Mouse (Mus musculus) embryonic facial prominence, embryonic 10.5 days (tissue): ENCODE results near the gene Als2. TPM values are rescaled to one million over a fixed set of nuclear protein-coding genes. Genes with fewer than 3 reads are reported as not detected.
A peak's percentile ranks its signal among the peaks of the same experiment; 100 is the strongest.

Source experiments
- DNase-seq: peaks from one replicate; pipeline ENCODE4 v3.0.0-alpha.2; 2017; ENCODE audit warnings: low spot score
- H3K27ac ChIP-seq: fragments of 300-500 bp; sonication (generic); replicated peaks from 2 replicates; pipeline ENCODE4 v1.5.1; 2016; ENCODE audit warnings: mild to moderate bottlenecking
- H3K27me3 ChIP-seq: fragments of 300-500 bp; sonication (generic); replicated peaks from 2 replicates; pipeline ENCODE4 v1.6.1; 2016; ENCODE audit warnings: low read depth, mild to moderate bottlenecking; ENCODE audit not compliant: poor library complexity, severe bottlenecking
- H3K36me3 ChIP-seq: fragments of 300-500 bp; sonication (generic); replicated peaks from 2 replicates; pipeline ENCODE4 v1.6.1; 2016; ENCODE audit warnings: mild to moderate bottlenecking, moderate library complexity
- H3K4me1 ChIP-seq: fragments of 300-500 bp; sonication (generic); 2 replicates; pipeline ENCODE4 v1.6.1; 2016
- H3K4me3 ChIP-seq: fragments of 300-500 bp; sonication (generic); 2 replicates; pipeline ENCODE4 v1.5.1; 2016; ENCODE audit warnings: mild to moderate bottlenecking, moderate library complexity
- H3K9me3 ChIP-seq: fragments of 300-500 bp; sonication (generic); 2 replicates; pipeline ENCODE4 v1.6.1; 2016; ENCODE audit warnings: mild to moderate bottlenecking
- WGBS: fragments of 180-500 bp; shearing (Covaris S2); methylation state at CpG from one replicate; pipeline ENCODE4 v1.1.7; 2016; 5-methylcytosine and 5-hydroxymethylcytosine counted together
- polyA plus RNA-seq: library from polyadenylated mRNA; unstranded; fragments of >200 nt; fragmentation: Nextera tagmentation; extraction: Ambion mirVana; gene quantifications from 2 replicates; pipeline ENCODE4 v1.2.1, GENCODE M21; 2016

The Als2 gene
- polyA plus RNA-seq, 1 experiment from 2014 or later: 15.8 TPM

DNA sequence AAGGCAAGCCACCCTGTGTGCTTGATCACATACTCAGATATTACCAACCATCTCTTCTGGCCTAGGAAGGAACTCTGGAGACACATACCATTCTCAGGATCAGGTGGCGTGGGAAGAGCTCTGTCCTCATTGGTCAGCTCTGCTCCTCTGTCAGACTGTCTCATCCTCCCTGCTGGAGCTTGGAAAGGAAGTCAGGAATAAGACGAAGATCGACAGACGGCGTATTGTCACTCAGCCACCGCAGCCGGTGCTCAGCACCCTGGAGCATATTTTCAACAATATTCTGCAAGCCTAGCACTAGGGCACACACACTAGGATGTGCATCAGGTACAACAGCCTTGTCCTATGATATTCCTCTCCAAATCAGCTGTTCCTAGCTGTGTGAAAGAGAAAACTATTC, 78.5 kb downstream of the Als2 start:
- 81% methylated on average over 7 of the region's 7 CpGs for WGBS

GRCm38 (mm10) chr1:59157846-59158245, 79.2 kb downstream of the Als2 start:
- no peaks in the 10 kb centered on the region for H3K9me3 ChIP-seq
- no peaks in the 10 kb centered on the region; the same call in 1 of the 2 replicates for H3K27me3 ChIP-seq
- no peak for DNase-seq
- H3K27ac ChIP-seq: no peak overlapping the region
- WGBS: 86% methylated on average over 4 of the region's 4 CpGs
- H3K4me3 ChIP-seq: no peak overlapping the region
- H3K4me1 ChIP-seq: no peaks in the 10 kb centered on the region
- peaks cover 6% of the 10 kb centered on the region; the same call in 1 of the 2 replicates for H3K36me3 ChIP-seq

More for the DNA sequence above, 78.5 kb downstream of the Als2 start:
- Histone ChIP-seq H3K4me1 (peaks cover 3% of the 10 kb centered on the region; the same call in 1 of the 2 replicates), H3K27ac (no peak overlapping the region), H3K36me3 (peaks cover 12% of the 10 kb centered on the region), H3K4me3 (no peak overlapping the region), H3K27me3 (no peaks in the 10 kb centered on the region; the same call in 1 of the 2 replicates), H3K9me3 (no peaks in the 10 kb centered on the region)
- no peak for DNase-seq

- 75% methylated on average over 4 of the region's 4 CpGs for WGBS
- Histone ChIP-seq H3K4me1 (no peaks in the 10 kb centered on the region), H3K36me3 (no peaks in the 10 kb centered on the region), H3K27me3 (no peaks in the 10 kb centered on the region), H3K4me3 (no peak overlapping the region), H3K9me3 (no peaks in the 10 kb centered on the region), H3K27ac (no peak overlapping the region)
- DNase-seq: no peak
Observed at GRCm38 (mm10) chr1:59152346-59152745, 84.7 kb downstream of the Als2 start.

DNA sequence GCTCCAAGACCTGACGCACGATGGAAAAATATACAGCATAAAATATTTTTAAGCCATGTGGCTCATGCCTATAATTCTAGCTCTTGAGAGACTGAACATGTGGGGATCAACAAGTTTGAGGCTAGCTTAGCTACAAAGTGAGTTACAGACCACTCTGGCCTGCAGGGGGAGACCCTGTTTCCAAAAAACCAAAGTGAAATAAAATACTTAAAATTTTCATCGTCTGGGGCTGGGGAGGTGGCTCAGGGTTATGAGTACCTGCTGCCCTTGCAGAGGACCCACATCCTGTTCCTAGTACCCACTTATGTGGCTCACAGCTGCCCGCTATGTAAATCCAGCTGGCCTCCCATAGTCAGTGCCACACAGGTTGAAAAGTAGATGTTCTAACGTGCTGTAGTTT, 86.5 kb downstream of the Als2 start:
- 82% methylated on average over 5 of the region's 5 CpGs for WGBS

GRCm38 (mm10) chr1:59144543-59144942, 92.5 kb downstream of the Als2 start:
- Histone ChIP-seq H3K4me1 (no peaks in the 10 kb centered on the region), H3K27ac (no peak overlapping the region), H3K27me3 (no peaks in the 10 kb centered on the region), H3K9me3 (no peaks in the 10 kb centered on the region), H3K36me3 (no peaks in the 10 kb centered on the region), H3K4me3 (no peak overlapping the region)
- peak; percentile 26 for DNase-seq
- 80% methylated on average over 10 of the region's 10 CpGs for WGBS

More for the DNA sequence above, 86.5 kb downstream of the Als2 start:
- Histone ChIP-seq H3K4me3 (no peak overlapping the region), H3K27ac (no peak overlapping the region), H3K27me3 (no peaks in the 10 kb centered on the region), H3K9me3 (no peaks in the 10 kb centered on the region), H3K4me1 (no peaks in the 10 kb centered on the region), H3K36me3 (no peaks in the 10 kb centered on the region)
- DNase-seq: no peak

GRCm38 (mm10) chr1:59142809-59143208, 94.2 kb downstream of the Als2 start:
- H3K27me3 ChIP-seq: no peaks in the 10 kb centered on the region
- H3K9me3 ChIP-seq: no peaks in the 10 kb centered on the region
- H3K36me3 ChIP-seq: no peaks in the 10 kb centered on the region
- DNase-seq: peak; percentile 70
- no peak overlapping the region for H3K4me3 ChIP-seq
- H3K27ac ChIP-seq: no peak overlapping the region
- no peaks in the 10 kb centered on the region for H3K4me1 ChIP-seq

DNA sequence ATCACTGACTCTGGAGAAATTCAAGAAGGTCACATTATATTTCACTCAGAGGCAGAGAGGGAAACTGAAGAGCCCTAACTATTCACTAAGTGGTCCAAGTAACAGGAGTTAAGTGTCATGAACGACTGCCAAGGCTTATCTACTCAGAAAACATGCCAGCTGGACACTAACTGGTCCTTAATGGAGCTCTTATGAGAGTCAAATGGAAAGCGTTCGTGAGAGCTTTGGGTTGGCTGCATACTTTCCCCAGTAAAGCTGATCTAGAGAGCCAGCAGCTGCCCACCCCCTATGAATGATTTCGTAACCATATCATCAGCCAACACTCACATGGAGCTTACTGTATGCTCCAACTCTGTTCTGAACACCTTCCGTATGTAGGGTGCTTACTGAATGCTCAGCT, 102.6 kb downstream of the Als2 start:
- Histone ChIP-seq H3K27ac (no peak overlapping the region), H3K36me3 (no peaks in the 10 kb centered on the region), H3K9me3 (no peaks in the 10 kb centered on the region), H3K4me1 (no peaks in the 10 kb centered on the region), H3K27me3 (no peaks in the 10 kb centered on the region), H3K4me3 (no peak overlapping the region)
- 83% methylated on average over 5 of the region's 5 CpGs for WGBS
- DNase-seq: no peak

- DNase-seq: no peak
- H3K4me3 ChIP-seq: no peak overlapping the region
- no peak overlapping the region for H3K27ac ChIP-seq
- no peaks in the 10 kb centered on the region for H3K9me3 ChIP-seq
- 0 out of 2 replicates have a peak, but pooled peaks cover 2% of the 10 kb centered on the region for H3K4me1 ChIP-seq
- no peaks in the 10 kb centered on the region for H3K36me3 ChIP-seq
- WGBS: 80% methylated on average over 7 of the region's 7 CpGs
- no peaks in the 10 kb centered on the region for H3K27me3 ChIP-seq
Observed at GRCm38 (mm10) chr1:59128879-59129278, 108.2 kb downstream of the Als2 start.

GRCm38 (mm10) chr1:59125558-59125957, 111.5 kb downstream of the Als2 start:
- Histone ChIP-seq H3K27me3 (no peaks in the 10 kb centered on the region), H3K4me1 (peaks cover 8% of the 10 kb centered on the region; the same call in 1 of the 2 replicates), H3K36me3 (no peaks in the 10 kb centered on the region), H3K27ac (no peak overlapping the region), H3K4me3 (no peak overlapping the region), H3K9me3 (no peaks in the 10 kb centered on the region)
- WGBS: 80% methylated on average over 5 of the region's 5 CpGs
- DNase-seq: no peak

- Histone ChIP-seq H3K4me3 (peak within 1 kb of the TSS; percentile 86), H3K4me1 (peaks cover 17% of the 10 kb centered on the region), H3K27me3 (no peaks in the 10 kb centered on the region), H3K9me3 (no peaks in the 10 kb centered on the region), H3K27ac (peak within 1 kb of the TSS; percentile 96), H3K36me3 (peaks cover 9% of the 10 kb centered on the region; the same call in 1 of the 2 replicates)
- WGBS: under 1% methylated on average over 74 of the region's 74 CpGs
- DNase-seq: peak; percentile 96
Observed at GRCm38 (mm10) chr1:59119720-59120457, 117.1 kb downstream of the Als2 start, which contains the start of gene Tmem237. TSS of gene Tmem237 (minus strand) at chr1:59120408.

Other genes with a start within 250 kb of the Als2 start
- gene C2cd6, start 142.3 kb downstream of the Als2 start, polyA plus RNA-seq: not detected in 2 replicates
- gene Tmem237, start 116.8 kb downstream of the Als2 start, polyA plus RNA-seq: 33.1 and 36.3 TPM in 2 replicates
- 0.18 and 0.41 TPM in 2 replicates for gene Mpp4, start 73.8 kb downstream of the Als2 start, polyA plus RNA-seq
- gene Cdk15, start 19.7 kb upstream of the Als2 start, polyA plus RNA-seq: 0.61 and 0.92 TPM in 2 replicates
- gene Fzd7, start 245.2 kb upstream of the Als2 start, polyA plus RNA-seq: 12.7 and 14.4 TPM in 2 replicates